Mouse (Mus musculus) kidney, postnatal 36 days (tissue): ENCODE results near the gene Sec23ip.
"Not testable (repeated sequence)": the region's sequence is repeated elsewhere in the genome, so short reads cannot be mapped to it uniquely, and the experiment has no call there.

Experiments
- DNase-seq, 2 experiments: peaks; one replicate each; pipeline ENCODE4 v3.0.0; 2021 to 2022; ENCODE audit warnings: mixed read lengths in 2 of 2

The Sec23ip gene

DNA sequence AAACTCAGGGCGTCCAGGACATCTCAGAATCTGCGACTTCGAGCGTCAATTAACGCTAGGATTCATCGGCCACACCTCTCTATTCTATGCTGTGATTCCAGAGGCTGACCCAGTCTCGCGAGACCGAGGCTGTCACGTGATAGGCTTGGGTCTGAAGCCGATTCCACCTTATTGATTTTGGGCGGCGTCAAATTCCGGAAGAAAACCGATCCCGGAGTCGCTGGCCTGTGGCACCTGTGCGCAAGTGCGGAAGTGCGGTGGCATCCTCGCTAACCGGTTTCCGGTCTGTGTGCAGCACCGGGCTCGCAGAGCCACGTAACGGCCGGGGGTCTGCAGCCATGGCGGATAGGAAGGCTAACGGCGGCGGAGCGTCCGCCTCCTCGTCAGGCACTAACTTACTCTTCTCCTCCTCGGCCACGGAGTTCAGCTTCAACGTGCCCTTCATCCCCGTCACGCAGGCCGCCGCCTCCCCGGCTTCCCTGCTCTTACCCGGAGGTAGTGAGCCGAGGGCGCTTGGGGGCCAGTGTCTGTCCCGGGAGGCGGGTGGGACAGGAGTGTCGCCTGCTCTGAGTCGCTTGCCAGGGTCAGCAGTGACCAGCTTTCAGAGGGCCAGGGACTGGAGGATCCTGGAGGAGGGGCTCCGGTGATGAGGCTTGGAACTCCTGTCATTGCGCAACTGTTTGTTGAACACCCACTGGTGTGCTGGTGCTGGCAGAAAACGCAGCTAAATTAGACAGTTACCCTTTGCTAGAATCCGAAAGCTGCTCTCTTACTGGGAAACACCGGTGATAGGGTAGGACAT is at the start of gene Sec23ip:
TSS of gene Sec23ip (plus strand) at position 260 of the 802 bp plus-strand sequence.
- DNase-seq = peak; percentile 99 to 100

DNA sequence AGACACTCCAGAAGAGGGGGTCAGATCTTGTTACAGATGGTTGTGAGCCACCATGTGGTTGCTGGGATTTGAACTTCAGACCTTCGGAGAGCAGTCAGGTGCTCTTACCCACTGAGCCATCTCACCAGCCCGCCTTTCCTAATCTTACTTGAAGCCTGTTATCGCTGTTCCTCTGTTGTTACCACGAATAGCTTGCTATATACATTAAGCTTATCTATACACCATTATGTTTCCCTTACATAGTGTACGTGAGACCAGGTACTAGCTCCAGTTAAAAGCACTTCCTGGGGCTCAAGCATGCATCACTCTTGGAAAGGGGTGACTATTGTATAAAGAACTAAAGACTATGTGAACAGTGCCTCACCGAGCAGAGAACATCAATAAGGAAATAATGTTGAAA is 44.8 kb upstream of the Sec23ip start:
- DNase-seq = not testable (repeated sequence)

DNA sequence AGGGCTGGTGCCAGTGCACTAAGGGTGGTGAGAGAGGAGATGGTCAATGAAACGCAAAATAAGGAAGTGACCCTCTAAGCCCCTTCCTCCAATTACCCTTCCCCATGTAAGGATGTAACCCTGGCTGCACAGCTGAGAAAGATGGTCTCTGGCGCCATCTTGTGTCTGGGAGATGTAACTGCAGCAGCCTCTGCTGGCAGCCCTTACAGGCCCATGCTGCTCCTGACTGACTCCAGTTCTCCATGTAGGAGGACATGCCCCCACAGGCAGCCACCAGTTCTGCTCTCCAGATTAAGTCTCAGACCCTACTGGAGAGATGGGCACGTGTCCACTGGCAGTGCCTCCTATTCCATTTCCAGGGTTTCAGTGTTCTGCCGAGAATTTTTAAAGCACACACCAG is 39.0 kb upstream of the Sec23ip start:
- peak; percentile 51 to 76 for DNase-seq

DNA sequence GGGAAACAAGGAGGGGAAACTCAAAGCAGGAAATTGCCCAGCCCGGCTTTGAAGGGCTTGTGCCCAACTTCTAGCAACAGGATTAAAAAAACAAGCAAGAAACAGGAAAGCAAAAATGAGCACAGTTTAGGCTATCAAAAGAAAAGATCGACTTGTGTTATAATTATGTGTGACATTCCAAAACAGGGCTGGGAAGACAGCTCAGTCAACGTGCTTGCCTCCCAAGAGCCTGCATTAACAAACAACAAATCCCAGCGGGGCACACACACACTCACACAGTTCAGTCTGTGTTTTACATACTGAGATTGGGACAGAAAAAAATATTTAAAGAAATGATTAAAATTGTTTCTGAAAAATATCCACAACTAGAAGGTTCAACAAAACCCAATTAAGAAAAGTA is 26.8 kb upstream of the Sec23ip start:
- no peak for DNase-seq

DNA sequence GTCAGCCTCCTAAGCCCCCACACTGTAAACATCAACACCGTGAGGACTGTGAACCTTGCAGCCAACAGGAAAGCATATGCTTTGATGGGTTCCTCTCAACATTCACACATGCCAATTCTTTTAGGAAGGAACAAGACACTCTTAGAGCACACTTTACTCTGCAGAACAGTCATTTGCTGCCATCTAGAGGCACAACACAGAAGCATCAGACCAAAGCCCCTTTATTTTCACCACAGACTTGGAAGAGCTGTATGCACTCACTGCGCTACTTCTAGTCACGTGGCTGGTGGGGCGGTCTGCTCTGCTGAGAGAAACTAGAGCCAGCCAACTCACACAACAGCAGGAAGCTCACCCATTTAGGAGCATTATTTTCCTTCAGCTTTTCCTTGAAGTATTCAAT is 20.0 kb upstream of the Sec23ip start:
- peak; percentile 77 to 84 for DNase-seq

DNA sequence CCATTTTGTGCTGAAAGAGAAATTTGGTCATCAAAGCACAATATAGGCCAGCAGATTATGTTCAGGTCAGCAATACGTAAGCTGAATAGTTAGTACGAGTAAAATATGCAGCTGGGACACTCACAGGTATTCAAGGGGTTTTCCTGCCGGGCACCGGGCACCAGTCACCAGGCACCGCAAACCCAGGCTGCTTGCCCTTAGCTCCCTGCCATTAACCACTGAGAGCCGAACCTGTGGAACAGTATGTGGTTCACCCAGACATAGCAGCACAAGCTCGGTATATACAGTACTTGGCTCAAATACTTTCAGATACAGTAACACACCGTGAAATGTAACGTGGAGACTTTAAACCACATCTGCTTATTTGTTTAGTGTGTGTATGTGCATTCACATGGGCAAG is 19.6 kb upstream of the Sec23ip start:
- DNase-seq = no peak

DNA sequence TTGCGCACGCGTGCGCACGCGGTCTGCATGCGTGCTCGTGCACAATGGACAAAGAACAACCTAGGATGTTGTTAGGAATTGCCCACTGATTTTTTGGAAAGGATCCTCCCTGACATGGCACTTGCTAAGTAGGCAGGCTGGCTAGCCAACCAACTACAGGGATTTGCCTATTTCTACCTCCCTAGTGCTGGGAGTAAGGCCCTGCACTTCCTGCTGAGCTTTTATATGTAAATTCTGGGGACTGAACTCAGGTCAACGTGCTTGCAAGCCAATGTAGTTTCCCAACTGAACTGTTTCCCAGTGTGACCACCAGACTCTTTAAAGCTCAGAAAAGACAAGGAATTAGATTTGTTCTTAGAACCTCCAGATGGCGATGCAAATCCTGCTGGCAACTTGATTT is 17.7 kb upstream of the Sec23ip start:
- DNase-seq = no peak

DNA sequence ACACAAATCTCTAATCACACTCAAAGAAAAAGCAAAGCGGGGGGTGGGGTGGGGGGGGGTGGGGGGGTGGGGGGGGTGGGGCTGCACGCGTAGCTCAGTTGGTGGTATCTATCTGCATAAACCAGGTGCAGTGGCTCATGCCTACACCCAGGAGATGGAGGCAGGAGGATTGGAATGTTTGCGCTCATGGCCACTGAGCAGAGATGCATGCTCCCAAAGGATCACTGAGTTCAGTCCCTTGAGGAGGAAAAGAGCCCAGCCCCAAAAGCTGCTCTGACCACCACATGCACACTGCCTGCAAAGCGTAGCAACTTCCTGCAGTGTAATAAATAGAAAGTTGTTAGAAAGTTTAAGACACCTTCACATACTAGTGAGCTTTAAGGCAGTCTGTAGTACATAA is 17.0 kb upstream of the Sec23ip start:
- no peak for DNase-seq

DNA sequence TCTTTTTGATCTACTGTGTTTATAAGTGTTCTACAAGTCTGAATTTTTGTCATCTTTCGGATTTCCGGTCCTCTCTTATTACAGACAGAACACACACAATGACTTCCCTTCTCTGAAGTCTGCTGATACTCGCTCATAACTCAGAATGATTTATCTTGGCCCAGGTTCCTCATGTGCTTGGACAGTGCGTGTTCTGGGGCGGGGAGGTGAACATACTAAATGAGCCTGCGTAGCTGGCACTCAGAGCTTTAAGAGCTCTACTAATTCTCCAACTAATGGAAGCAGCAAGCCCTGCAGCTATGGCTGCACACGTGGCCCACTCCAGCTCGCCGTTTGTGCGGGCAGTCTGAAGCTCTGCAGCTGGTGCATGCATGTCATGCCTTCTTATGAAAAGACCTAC is 16.0 kb upstream of the Sec23ip start:
- peak; percentile 24 to 25 for DNase-seq

DNA sequence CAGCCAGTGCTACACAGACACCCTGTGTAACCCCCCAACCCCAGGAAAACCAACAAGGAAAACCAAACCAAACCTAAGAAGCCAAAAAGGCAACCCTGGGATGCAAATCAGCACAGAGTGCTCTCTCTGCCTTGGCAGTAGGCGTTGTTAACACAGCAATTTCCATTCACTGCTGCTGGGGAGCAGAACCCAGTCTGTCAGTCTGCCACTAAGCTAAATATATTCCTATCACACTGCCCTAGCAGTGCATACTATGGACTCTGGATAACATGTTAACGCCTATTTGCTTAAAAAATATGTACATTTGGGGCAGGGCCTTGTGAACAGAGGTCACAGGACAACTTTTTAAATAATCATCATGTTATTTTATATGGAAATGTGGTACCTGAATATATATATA is 13.2 kb upstream of the Sec23ip start:
- no peak for DNase-seq

DNA sequence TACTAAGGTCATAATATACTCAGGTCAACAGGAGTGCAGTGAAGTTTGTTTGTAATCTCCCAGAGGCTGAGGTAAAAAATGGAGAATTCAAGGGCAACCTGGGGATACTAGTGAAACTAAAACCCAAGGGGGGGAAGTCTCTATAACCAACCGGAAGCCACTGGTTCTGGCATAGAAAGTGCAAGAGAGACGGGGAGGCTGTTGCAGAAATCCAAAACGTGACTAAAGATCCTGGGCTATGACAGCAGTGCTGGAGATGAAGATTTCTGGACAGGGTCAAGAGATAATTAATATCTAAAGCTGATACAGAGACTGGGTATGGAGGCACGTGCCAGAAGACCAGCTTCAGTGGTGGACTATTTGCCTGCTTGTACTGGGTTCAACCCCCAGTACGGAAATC is 6.7 kb upstream of the Sec23ip start:
- no peak for DNase-seq

DNA sequence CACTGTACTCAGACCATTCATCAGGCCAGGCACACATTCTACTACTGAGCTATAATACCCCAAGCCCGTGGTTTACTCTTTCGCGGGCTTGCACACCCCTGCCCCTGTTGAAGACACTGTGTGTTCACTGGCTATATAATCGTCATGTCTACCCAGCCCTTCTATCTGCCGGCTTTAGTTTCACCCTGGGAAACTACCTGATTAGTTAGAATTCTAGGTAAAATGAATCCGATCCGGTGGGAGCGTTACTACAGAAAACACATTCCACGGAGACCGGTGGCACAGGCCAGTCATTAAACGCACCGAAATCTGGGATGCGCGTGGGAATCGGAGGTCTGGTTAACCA is 5.7 kb upstream of the Sec23ip start:
- no peak for DNase-seq

DNA sequence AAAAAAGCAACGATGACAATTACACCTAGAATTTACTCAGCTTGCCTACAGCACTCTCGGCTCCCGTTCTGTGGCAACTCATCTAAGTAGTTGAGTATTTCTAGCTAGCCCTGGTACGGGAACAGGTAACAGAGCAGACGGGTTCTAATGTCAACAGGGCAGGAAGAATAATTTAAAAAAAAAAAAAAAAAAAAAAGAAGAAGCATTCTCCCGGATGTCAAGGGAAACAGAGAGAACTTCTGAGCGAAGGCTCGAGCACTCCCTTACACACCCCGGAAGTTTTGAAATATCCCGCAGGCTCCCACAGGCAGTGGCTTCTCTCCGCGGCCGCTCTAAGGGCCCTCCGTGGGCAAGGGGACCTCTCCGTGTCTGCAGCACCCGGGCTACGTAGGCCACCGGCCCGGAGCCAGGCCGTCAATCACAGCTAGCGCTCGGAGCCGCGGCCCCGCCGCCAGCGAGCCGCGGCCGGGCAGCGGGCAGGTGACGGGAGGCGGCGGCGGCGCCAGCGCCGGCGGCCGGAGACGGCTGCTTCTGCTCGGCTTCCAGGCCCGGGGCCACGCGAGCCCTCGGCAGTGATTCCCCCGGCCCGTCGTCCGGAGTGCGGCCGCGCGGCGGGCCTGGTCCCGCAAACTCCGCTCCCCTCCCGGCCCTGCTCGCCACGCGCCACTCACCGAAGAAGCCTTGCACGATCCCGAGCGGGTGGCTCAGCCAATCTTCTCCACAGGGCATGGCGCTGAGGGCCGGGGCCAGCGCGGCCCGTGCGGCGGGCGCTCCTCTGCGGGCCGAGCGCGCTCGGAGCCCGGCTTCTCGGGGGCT is 5.1 kb upstream of the Sec23ip start:
- peak; percentile 43 to 72 for DNase-seq

DNA sequence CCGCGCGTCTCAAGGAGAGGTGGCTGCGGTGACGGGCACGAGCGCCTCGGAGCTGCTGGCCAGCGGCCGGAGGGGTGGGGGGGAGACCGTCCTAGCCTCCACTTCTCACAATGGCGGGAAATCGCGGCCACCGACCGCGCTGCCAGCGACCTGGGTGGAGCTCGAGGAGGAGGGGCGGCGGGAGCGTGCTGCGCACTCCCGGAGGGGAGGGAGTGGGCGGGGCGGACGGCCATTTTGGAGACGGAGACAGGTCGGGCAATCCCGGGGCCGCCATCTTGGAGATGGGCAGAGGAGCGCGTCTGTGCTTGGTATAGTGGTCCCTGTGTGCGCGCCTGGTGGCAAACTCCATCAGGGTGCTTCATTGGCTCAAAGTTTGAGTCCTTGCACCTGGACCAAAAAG is 4.4 kb upstream of the Sec23ip start, which contains the start of gene Mcmbp:
TSS of gene Mcmbp (minus strand) at position 162 of the 400 bp plus-strand sequence.
- peak; percentile 98 to 100 for DNase-seq

DNA sequence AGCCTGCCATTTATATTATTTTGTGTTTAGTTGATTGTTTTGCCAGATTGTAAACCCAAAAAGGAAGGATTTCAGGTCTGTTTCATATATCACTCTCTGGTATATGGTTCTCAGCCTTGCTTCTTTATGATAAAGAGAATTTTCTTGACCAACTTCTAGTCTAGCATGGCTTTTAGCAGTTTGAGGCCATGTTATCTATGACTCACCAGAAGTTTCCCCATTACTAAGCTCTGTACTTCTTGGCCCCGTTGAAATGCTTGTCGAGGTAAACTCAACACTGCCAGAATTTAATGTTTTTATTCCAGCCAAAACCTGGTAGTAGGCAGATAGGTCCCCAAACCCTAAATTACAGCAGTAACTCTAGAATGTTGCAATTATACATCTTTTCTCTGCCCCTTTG is 845 bp upstream of the Sec23ip start:
- no peak for DNase-seq

DNA sequence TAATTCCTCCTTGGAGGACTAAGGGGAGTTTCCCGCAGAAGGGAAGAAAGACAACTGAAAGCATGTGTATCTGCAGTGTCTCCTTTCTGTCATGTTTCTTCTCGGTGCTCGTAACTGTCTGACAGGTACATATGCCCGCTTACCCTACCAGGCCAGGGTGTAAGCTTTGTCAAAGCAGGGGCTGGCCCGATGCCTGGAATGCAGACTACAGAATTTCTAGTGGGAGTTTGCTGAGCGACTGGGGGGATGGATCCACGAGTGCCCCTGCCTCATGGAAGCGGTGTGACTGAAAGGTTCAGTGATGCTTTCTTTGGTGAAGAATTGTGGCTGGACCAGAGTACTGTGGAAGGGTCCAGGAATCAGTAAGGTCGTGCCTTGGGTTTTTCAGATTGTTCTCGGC is 1.4 kb downstream of the Sec23ip start:
- no peak for DNase-seq

DNA sequence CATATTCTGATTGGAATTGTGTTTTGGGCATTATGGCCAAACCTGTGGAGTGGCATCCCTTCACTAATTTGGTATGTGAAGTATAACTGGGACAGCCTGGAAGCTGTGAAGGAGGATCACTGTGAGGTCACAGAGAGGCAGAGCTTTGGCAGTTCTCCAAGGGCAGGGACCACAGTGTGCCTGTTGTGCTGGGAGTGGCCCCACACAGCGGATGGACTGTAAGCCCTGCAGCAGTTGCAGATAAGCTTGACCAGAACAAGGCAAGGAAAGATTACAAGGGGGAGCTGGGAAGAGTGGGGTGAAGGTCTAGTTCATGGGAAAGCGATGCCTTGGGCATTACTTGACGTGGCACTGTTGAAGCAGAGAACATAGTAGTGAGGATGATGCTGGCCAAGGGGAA is 4.0 kb downstream of the Sec23ip start:
- peak; percentile 86 to 88 for DNase-seq

DNA sequence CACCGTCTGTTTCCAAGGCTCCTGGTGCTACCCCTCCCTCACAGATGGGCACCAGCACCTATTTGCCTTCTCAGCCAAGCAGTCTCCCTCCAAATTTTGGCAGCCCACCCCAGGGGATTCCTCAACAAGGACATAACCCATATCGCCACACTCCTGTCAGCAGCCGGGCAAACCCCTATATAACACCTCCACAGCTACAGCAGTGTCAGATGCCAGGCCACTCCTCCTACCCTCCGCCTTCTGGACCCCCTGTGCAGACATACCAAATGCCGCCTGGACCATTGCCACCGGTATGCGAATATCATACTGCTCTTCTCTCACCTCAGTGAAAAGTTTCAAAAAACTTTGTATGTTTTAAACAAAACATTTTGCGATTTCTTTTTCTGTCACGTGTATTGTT is 5.6 kb downstream of the Sec23ip start:
- no peak for DNase-seq

DNA sequence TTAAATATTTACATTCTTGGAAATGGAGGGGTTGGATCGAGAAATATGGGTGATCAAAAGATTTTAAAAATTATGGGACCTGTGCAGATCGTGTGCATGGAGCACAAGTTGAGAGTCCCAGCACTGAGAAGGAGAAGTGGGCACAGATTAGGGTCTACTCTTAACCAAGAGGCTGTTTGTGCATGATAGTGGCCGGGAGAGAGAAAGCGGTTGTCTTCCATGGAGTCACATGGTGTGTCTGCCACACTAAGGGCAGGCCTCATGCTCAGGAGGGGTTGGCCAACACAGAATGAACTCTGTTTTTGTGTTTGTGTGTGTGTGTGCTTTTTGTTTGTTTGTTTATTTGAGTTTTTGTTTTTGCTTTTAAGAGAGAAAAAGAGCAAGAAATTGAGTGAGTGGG is 7.3 kb downstream of the Sec23ip start:
- no peak for DNase-seq

DNA sequence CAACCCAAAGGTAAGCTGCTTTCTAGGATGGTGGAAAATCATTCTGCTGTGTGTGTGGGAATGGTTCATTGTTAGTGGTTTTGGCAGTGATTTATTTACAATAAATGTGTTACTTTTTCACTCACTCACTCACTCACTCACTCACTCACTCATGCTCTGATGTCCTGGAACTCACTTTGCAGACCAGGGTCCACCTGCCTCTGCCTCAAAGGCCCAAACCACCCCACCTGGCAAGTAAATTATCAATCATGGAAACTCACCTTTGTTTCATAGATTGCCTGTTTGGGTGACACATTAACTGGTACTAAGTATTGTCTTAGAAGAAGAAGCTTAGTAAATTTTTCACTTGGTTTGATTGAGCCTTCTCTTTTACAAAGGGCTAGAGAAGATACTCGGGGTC is 10.7 kb downstream of the Sec23ip start:
- peak; percentile 32 to 51 for DNase-seq

DNA sequence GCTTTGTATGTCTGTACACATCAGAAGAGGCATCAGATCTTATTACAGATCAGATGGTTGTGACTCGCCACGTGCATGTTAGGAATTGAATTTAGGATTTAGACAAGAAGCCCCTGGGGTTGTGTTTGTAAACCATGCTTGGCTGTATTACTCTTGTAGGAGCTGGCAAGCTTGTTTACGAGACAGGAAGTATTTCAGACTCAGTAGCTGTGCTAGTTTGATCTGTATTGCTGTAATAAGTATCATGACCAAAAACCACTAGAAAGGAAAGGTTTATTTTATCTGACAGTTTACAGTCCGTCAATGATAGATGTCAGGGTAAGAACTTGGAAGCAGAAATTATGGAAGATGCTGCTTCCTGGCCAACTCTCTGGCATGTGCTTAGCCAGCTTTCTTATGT is 14.2 kb downstream of the Sec23ip start:
- no peak for DNase-seq

DNA sequence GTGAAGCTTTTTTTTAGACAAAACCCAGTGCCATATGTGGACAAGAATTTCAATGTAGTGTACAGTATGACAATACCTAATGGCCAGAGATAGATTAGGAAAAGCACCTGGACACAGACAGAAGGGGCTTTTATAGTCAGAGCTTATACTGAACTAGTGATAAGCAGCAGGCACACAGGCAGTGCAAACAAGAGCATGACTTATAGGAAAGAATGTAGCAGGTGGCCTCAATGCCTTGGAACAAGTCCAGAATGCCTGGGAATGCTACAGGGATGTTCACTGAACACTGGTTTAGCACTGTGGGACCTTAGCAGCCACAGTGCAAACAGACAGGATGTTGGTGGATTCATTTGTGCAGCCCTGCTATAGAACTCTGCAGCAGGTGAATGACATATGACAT is 22.0 kb downstream of the Sec23ip start:
- DNase-seq = no peak

DNA sequence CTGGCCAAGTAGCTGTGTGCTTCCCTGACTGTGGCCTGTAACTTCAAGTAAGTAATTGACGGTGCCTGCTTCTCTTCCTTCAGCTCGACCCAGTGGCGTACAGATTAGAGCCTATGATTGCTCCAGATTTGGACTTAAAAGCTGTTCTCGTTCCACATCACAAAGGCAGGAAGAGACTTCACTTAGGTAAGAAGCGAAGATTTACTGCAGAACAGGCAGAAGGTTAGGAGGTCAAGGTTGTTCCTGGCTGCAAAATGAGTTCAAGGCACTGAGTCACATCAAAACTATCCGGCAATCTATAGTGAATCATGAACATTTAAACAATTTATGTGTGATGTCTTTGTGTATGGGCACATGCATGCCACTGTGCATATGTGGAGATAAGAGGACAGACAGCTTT is 32.5 kb downstream of the Sec23ip start:
- no peak for DNase-seq

DNA sequence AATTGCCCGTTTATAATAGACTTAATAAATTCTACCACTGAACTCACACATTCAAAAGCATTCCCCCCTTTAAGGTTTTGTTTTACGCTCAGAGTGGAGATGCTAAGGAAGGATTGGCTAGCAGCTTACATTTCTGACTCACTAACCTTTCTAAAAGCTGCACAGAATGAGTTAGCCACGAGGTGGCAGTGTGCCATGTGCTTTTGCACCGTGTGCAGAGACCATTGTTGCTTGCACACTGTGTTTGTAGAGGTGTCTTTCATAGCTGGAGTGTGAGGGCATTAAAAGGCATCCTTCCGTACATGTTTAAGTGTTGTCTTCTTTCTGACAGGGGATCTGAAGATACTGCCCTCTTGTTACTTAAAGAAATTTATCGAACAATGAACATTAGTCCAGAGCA is 34.6 kb downstream of the Sec23ip start:
- DNase-seq = peak; percentile 16 to 74
